Mouse (Mus musculus): ENCODE results near the gene Aprt. TPM values are rescaled to one million over a fixed set of nuclear protein-coding genes. Genes with fewer than 3 reads are reported as not detected.
A peak's percentile ranks its signal among the peaks of the same experiment; 100 is the strongest.
"Not testable (repeated sequence)": the region's sequence is repeated elsewhere in the genome, so short reads cannot be mapped to it uniquely, and the experiment has no call there.

Gene Aprt
- total RNA-seq, 2 experiments from 2014 or later: 106 to 254 TPM

GRCm38 (mm10) chr8:122593783-122594507 is 17.2 kb upstream of the Aprt start:
- ATAC-seq (replicated peaks; ENCODE audit: low FRiP score, low TSS enrichment, poor library complexity, severe bottlenecking): no peak

- ATAC-seq (replicated peaks; ENCODE audit: low FRiP score, low TSS enrichment, poor library complexity, severe bottlenecking): 0 out of 2 replicates have a peak, but pooled peaks have one; percentile 14
These were observed 16.5 kb upstream of the Aprt start for GRCm38 (mm10) chr8:122593240-122593639.

- ATAC-seq (replicated peaks; ENCODE audit: low FRiP score, low TSS enrichment, poor library complexity, severe bottlenecking): no peak
These were observed 10.0 kb upstream of the Aprt start for GRCm38 (mm10) chr8:122586749-122587148.

- ATAC-seq (replicated peaks; ENCODE audit: low FRiP score, low TSS enrichment, poor library complexity, severe bottlenecking): no peak
These were observed 9.5 kb upstream of the Aprt start for GRCm38 (mm10) chr8:122586171-122586570.

- ATAC-seq (replicated peaks; ENCODE audit: low FRiP score, low TSS enrichment, poor library complexity, severe bottlenecking): no peak
These were observed 8.7 kb upstream of the Aprt start for GRCm38 (mm10) chr8:122585411-122585891.

GRCm38 (mm10) chr8:122584981-122585380 is 8.3 kb upstream of the Aprt start:
- ATAC-seq (replicated peaks; ENCODE audit: low FRiP score, low TSS enrichment, poor library complexity, severe bottlenecking): no peak

- ATAC-seq (replicated peaks; ENCODE audit: low FRiP score, low TSS enrichment, poor library complexity, severe bottlenecking): no peak
These were observed 4.2 kb upstream of the Aprt start for GRCm38 (mm10) chr8:122580926-122581325.

- no peak for ATAC-seq (replicated peaks; ENCODE audit: low FRiP score, low TSS enrichment, poor library complexity, severe bottlenecking)
These were observed 2.5 kb upstream of the Aprt start for GRCm38 (mm10) chr8:122579196-122579595.

GRCm38 (mm10) chr8:122577116-122577515 is 407 bp upstream of the Aprt start:
- ATAC-seq (replicated peaks; ENCODE audit: low FRiP score, low TSS enrichment, poor library complexity, severe bottlenecking): no peak

- ATAC-seq (replicated peaks; ENCODE audit: low FRiP score, low TSS enrichment, poor library complexity, severe bottlenecking): no peak
These were observed 718 bp downstream of the Aprt start for GRCm38 (mm10) chr8:122575735-122576647.

- ATAC-seq (replicated peaks; ENCODE audit: low FRiP score, low TSS enrichment, poor library complexity, severe bottlenecking): no peak
These were observed 1.4 kb downstream of the Aprt start for GRCm38 (mm10) chr8:122575286-122575685.

GRCm38 (mm10) chr8:122574667-122575251 is 1.9 kb downstream of the Aprt start:
- ATAC-seq (replicated peaks; ENCODE audit: low FRiP score, low TSS enrichment, poor library complexity, severe bottlenecking): no peak

- no peak for ATAC-seq (replicated peaks; ENCODE audit: low FRiP score, low TSS enrichment, poor library complexity, severe bottlenecking)
These were observed 2.4 kb downstream of the Aprt start for GRCm38 (mm10) chr8:122574264-122574663.

GRCm38 (mm10) chr8:122573577-122573976 is 3.1 kb downstream of the Aprt start:
- no peak for ATAC-seq (replicated peaks; ENCODE audit: low FRiP score, low TSS enrichment, poor library complexity, severe bottlenecking)

- ATAC-seq (replicated peaks; ENCODE audit: low FRiP score, low TSS enrichment, poor library complexity, severe bottlenecking): not testable (repeated sequence)
These were observed 3.5 kb downstream of the Aprt start for GRCm38 (mm10) chr8:122573176-122573575.

- ATAC-seq (replicated peaks; ENCODE audit: low FRiP score, low TSS enrichment, poor library complexity, severe bottlenecking): no peak
These were observed 4.0 kb downstream of the Aprt start for GRCm38 (mm10) chr8:122572751-122573150.

GRCm38 (mm10) chr8:122571750-122572267 is 4.9 kb downstream of the Aprt start:
- ATAC-seq (replicated peaks; ENCODE audit: low FRiP score, low TSS enrichment, poor library complexity, severe bottlenecking): no peak

GRCm38 (mm10) chr8:122571153-122571552 is 5.6 kb downstream of the Aprt start:
- ATAC-seq (replicated peaks; ENCODE audit: low FRiP score, low TSS enrichment, poor library complexity, severe bottlenecking): no peak

- no peak for ATAC-seq (replicated peaks; ENCODE audit: low FRiP score, low TSS enrichment, poor library complexity, severe bottlenecking)
These were observed 6.7 kb downstream of the Aprt start for GRCm38 (mm10) chr8:122569996-122570395.

GRCm38 (mm10) chr8:122569329-122569728 is 7.4 kb downstream of the Aprt start:
- peak; percentile 8; the same call in 1 of the 2 replicates for ATAC-seq (replicated peaks; ENCODE audit: low FRiP score, low TSS enrichment, poor library complexity, severe bottlenecking)

Measured in megakaryocyte-erythroid progenitor cell, adult 5-6 weeks (primary cell).